Mouse (Mus musculus): ENCODE data around the gene Mov10. TPM values are rescaled to one million over a fixed set of nuclear protein-coding genes. Genes with fewer than 3 reads are reported as not detected.
"Not testable (repeated sequence)": the region's sequence is repeated elsewhere in the genome, so short reads cannot be mapped to it uniquely, and the experiment has no call there.

Gene Mov10
- polyA plus RNA-seq, 1 experiment: 1.5 TPM

- H3K27ac ChIP-seq (replicated peaks; ENCODE audit: low read depth, low read length): no peak overlapping the region
- H3K4me3 ChIP-seq (ENCODE audit: insufficient read depth, low read depth, low read length): no peak overlapping the region
- peaks cover 6% of the 10 kb centered on the region; the same call in 1 of the 2 replicates for H3K4me1 ChIP-seq (ENCODE audit: control insufficient read depth, insufficient read depth, insufficient read length, low read length)
Observed at GRCm38 (mm10) chr3:104779949-104780348, 38.4 kb downstream of the Mov10 start.

GRCm38 (mm10) chr3:104777342-104777741 lies 41.0 kb downstream of the Mov10 start:
- H3K27ac ChIP-seq (replicated peaks; ENCODE audit: low read depth, low read length): no peak overlapping the region
- H3K4me1 ChIP-seq (ENCODE audit: control insufficient read depth, insufficient read depth, insufficient read length, low read length): peaks cover 4% of the 10 kb centered on the region; the same call in 1 of the 2 replicates
- H3K4me3 ChIP-seq (ENCODE audit: insufficient read depth, low read depth, low read length): no peak overlapping the region

- H3K4me1 ChIP-seq (ENCODE audit: control insufficient read depth, insufficient read depth, insufficient read length, low read length): no peaks in the 10 kb centered on the region
- H3K4me3 ChIP-seq (ENCODE audit: insufficient read depth, low read depth, low read length): no peak overlapping the region
- H3K27ac ChIP-seq (replicated peaks; ENCODE audit: low read depth, low read length): no peak overlapping the region
Observed at GRCm38 (mm10) chr3:104773301-104773700, 45.1 kb downstream of the Mov10 start.

- Histone ChIP-seq H3K27ac (replicated peaks; ENCODE audit: low read depth, low read length) (no peak overlapping the region), H3K4me3 (ENCODE audit: insufficient read depth, low read depth, low read length) (no peak overlapping the region), H3K4me1 (ENCODE audit: control insufficient read depth, insufficient read depth, insufficient read length, low read length) (no peaks in the 10 kb centered on the region)
Observed at GRCm38 (mm10) chr3:104771460-104771859, 46.9 kb downstream of the Mov10 start.

GRCm38 (mm10) chr3:104770918-104771317 lies 47.4 kb downstream of the Mov10 start:
- Histone ChIP-seq H3K27ac (replicated peaks; ENCODE audit: low read depth, low read length) (no peak overlapping the region), H3K4me1 (ENCODE audit: control insufficient read depth, insufficient read depth, insufficient read length, low read length) (no peaks in the 10 kb centered on the region), H3K4me3 (ENCODE audit: insufficient read depth, low read depth, low read length) (no peak overlapping the region)

GRCm38 (mm10) chr3:104770035-104770434 lies 48.3 kb downstream of the Mov10 start:
- Histone ChIP-seq H3K4me1 (ENCODE audit: control insufficient read depth, insufficient read depth, insufficient read length, low read length) (no peaks in the 10 kb centered on the region), H3K27ac (replicated peaks; ENCODE audit: low read depth, low read length) (no peak overlapping the region), H3K4me3 (ENCODE audit: insufficient read depth, low read depth, low read length) (no peak overlapping the region)

GRCm38 (mm10) chr3:104769135-104769534 lies 49.2 kb downstream of the Mov10 start:
- no peak overlapping the region for H3K27ac ChIP-seq (replicated peaks; ENCODE audit: low read depth, low read length)
- no peaks in the 10 kb centered on the region for H3K4me1 ChIP-seq (ENCODE audit: control insufficient read depth, insufficient read depth, insufficient read length, low read length)
- no peak overlapping the region for H3K4me3 ChIP-seq (ENCODE audit: insufficient read depth, low read depth, low read length)

- H3K27ac ChIP-seq (replicated peaks; ENCODE audit: low read depth, low read length): no peak overlapping the region
- H3K4me1 ChIP-seq (ENCODE audit: control insufficient read depth, insufficient read depth, insufficient read length, low read length): no peaks in the 10 kb centered on the region
- no peak overlapping the region for H3K4me3 ChIP-seq (ENCODE audit: insufficient read depth, low read depth, low read length)
Observed at GRCm38 (mm10) chr3:104767716-104768115, 50.6 kb downstream of the Mov10 start.

GRCm38 (mm10) chr3:104767141-104767540 lies 51.2 kb downstream of the Mov10 start:
- Histone ChIP-seq H3K4me1 (ENCODE audit: control insufficient read depth, insufficient read depth, insufficient read length, low read length) (no peaks in the 10 kb centered on the region), H3K27ac (replicated peaks; ENCODE audit: low read depth, low read length) (no peak overlapping the region), H3K4me3 (ENCODE audit: insufficient read depth, low read depth, low read length) (no peak overlapping the region)

- Histone ChIP-seq H3K27ac (replicated peaks; ENCODE audit: low read depth, low read length) (no peak overlapping the region), H3K4me3 (ENCODE audit: insufficient read depth, low read depth, low read length) (no peak overlapping the region), H3K4me1 (ENCODE audit: control insufficient read depth, insufficient read depth, insufficient read length, low read length) (peaks cover 5% of the 10 kb centered on the region)
Observed at GRCm38 (mm10) chr3:104765021-104765420, 53.3 kb downstream of the Mov10 start.

- Histone ChIP-seq H3K27ac (replicated peaks; ENCODE audit: low read depth, low read length) (peak overlapping the region; percentile 59), H3K4me3 (ENCODE audit: insufficient read depth, low read depth, low read length) (0 out of 2 replicates have a peak overlapping the region, but pooled peaks have one; percentile 16)
- H3K4me1 ChIP-seq (ENCODE audit: control insufficient read depth, insufficient read depth, insufficient read length, low read length): not testable (repeated sequence)
Observed at GRCm38 (mm10) chr3:104762103-104762863, 56.1 kb downstream of the Mov10 start.

GRCm38 (mm10) chr3:104758869-104759268 lies 59.5 kb downstream of the Mov10 start:
- Histone ChIP-seq H3K27ac (replicated peaks; ENCODE audit: low read depth, low read length) (peak overlapping the region; percentile 9; the same call in 1 of the 2 replicates), H3K4me1 (ENCODE audit: control insufficient read depth, insufficient read depth, insufficient read length, low read length) (peaks cover 5% of the 10 kb centered on the region), H3K4me3 (ENCODE audit: insufficient read depth, low read depth, low read length) (peak overlapping the region; percentile 61)

- H3K27ac ChIP-seq (replicated peaks; ENCODE audit: low read depth, low read length): no peak overlapping the region
- H3K4me1 ChIP-seq (ENCODE audit: control insufficient read depth, insufficient read depth, insufficient read length, low read length): peaks cover 6% of the 10 kb centered on the region
- peak overlapping the region; percentile 61 for H3K4me3 ChIP-seq (ENCODE audit: insufficient read depth, low read depth, low read length)
Observed at GRCm38 (mm10) chr3:104758406-104758805, 60.0 kb downstream of the Mov10 start.

- not testable (repeated sequence) for H3K4me1 ChIP-seq (ENCODE audit: control insufficient read depth, insufficient read depth, insufficient read length, low read length); H3K27ac ChIP-seq (replicated peaks; ENCODE audit: low read depth, low read length)
- peak overlapping the region; percentile 40 for H3K4me3 ChIP-seq (ENCODE audit: insufficient read depth, low read depth, low read length)
Observed at GRCm38 (mm10) chr3:104752845-104753244, 65.5 kb downstream of the Mov10 start.

All from brown adipose tissue, adult 24 weeks (tissue).